Mouse (Mus musculus): ENCODE results near the gene Slc10a1. TPM values are rescaled to one million over a fixed set of nuclear protein-coding genes. Genes with fewer than 3 reads are reported as not detected.

Slc10a1 gene
- polyA plus RNA-seq, 1 experiment from 2014 or later = 0.43 TPM

GRCm38 (mm10) chr12:80939165-80939564 lies 29.3 kb downstream of the Slc10a1 start:
- Histone ChIP-seq H3K4me3 (ENCODE audit: low read length) (no peak overlapping the region), H3K9ac (ENCODE audit: low read depth, low read length) (no peak overlapping the region), H3K27ac (ENCODE audit: low read depth, low read length) (no peak overlapping the region), H3K36me3 (ENCODE audit: control insufficient read depth, insufficient read depth, low read length) (no peaks in the 10 kb centered on the region), H3K27me3 (replicated peaks; ENCODE audit: control insufficient read depth, insufficient read depth, low read length) (no peaks in the 10 kb centered on the region), H3K4me1 (ENCODE audit: control insufficient read depth, insufficient read depth, low read depth, low read length) (no peaks in the 10 kb centered on the region), H3K9me3 (ENCODE audit: control insufficient read depth, low read length) (no peaks in the 10 kb centered on the region), H3K4me2 (ENCODE audit: low read length) (no peak overlapping the region)
- WGBS = 80% methylated on average over 4 of the region's 4 CpGs
- no peak for ATAC-seq

DNA sequence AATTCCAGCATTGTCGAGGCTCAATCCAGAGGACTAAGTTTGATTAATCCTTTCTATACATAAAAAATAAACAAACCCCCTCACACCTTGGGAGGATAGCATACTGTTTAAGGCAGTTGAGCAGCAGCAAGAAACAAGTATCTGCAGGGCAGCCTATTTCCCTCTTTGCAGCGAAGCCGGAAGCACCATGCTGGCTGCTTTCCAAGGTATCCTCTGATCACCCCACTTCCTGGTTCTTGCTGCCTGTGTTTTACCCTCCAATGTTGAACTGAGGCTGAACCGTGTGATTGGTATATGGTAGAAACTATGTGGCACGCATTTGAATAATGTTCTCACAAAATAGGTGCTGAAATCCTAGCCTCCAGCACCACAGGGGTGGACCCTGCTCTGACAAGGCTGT lies 29.9 kb downstream of the Slc10a1 start:
- Histone ChIP-seq H3K27me3 (replicated peaks; ENCODE audit: control insufficient read depth, insufficient read depth, low read length) (no peaks in the 10 kb centered on the region), H3K4me2 (ENCODE audit: low read length) (no peak overlapping the region), H3K27ac (ENCODE audit: low read depth, low read length) (no peak overlapping the region), H3K4me3 (ENCODE audit: low read length) (no peak overlapping the region), H3K4me1 (ENCODE audit: control insufficient read depth, insufficient read depth, low read depth, low read length) (no peaks in the 10 kb centered on the region), H3K9ac (ENCODE audit: low read depth, low read length) (no peak overlapping the region), H3K36me3 (ENCODE audit: control insufficient read depth, insufficient read depth, low read length) (no peaks in the 10 kb centered on the region), H3K9me3 (ENCODE audit: control insufficient read depth, low read length) (no peaks in the 10 kb centered on the region)
- no peak for ATAC-seq
- 70% methylated on average over 5 of the region's 5 CpGs for WGBS

GRCm38 (mm10) chr12:80937331-80938029 lies 31.0 kb downstream of the Slc10a1 start:
- Histone ChIP-seq H3K27ac (ENCODE audit: low read depth, low read length) (no peak overlapping the region), H3K9ac (ENCODE audit: low read depth, low read length) (no peak overlapping the region), H3K4me2 (ENCODE audit: low read length) (no peak overlapping the region), H3K36me3 (ENCODE audit: control insufficient read depth, insufficient read depth, low read length) (no peaks in the 10 kb centered on the region), H3K27me3 (replicated peaks; ENCODE audit: control insufficient read depth, insufficient read depth, low read length) (no peaks in the 10 kb centered on the region), H3K4me3 (ENCODE audit: low read length) (no peak overlapping the region), H3K4me1 (ENCODE audit: control insufficient read depth, insufficient read depth, low read depth, low read length) (no peaks in the 10 kb centered on the region), H3K9me3 (ENCODE audit: control insufficient read depth, low read length) (no peaks in the 10 kb centered on the region)
- WGBS = 83% methylated on average over 9 of the region's 9 CpGs
- no peak for ATAC-seq

- H3K4me2 ChIP-seq (ENCODE audit: low read length) = no peak overlapping the region
- H3K27me3 ChIP-seq (replicated peaks; ENCODE audit: control insufficient read depth, insufficient read depth, low read length) = peaks cover 2% of the 10 kb centered on the region; the same call in 1 of the 2 replicates
- no peaks in the 10 kb centered on the region for H3K4me1 ChIP-seq (ENCODE audit: control insufficient read depth, insufficient read depth, low read depth, low read length)
- no peak for ATAC-seq
- no peak overlapping the region for H3K9ac ChIP-seq (ENCODE audit: low read depth, low read length)
- H3K4me3 ChIP-seq (ENCODE audit: low read length) = no peak overlapping the region
- H3K27ac ChIP-seq (ENCODE audit: low read depth, low read length) = no peak overlapping the region
- H3K9me3 ChIP-seq (ENCODE audit: control insufficient read depth, low read length) = no peaks in the 10 kb centered on the region
- no peaks in the 10 kb centered on the region for H3K36me3 ChIP-seq (ENCODE audit: control insufficient read depth, insufficient read depth, low read length)
- WGBS = 56% methylated on average over 2 of the region's 2 CpGs
Measured at GRCm38 (mm10) chr12:80936751-80937150, 31.8 kb downstream of the Slc10a1 start.

GRCm38 (mm10) chr12:80932865-80933264 lies 35.6 kb downstream of the Slc10a1 start:
- Histone ChIP-seq H3K27ac (ENCODE audit: low read depth, low read length) (no peak overlapping the region), H3K36me3 (ENCODE audit: control insufficient read depth, insufficient read depth, low read length) (no peaks in the 10 kb centered on the region), H3K4me3 (ENCODE audit: low read length) (no peak overlapping the region), H3K4me1 (ENCODE audit: control insufficient read depth, insufficient read depth, low read depth, low read length) (no peaks in the 10 kb centered on the region), H3K27me3 (replicated peaks; ENCODE audit: control insufficient read depth, insufficient read depth, low read length) (peaks cover 2% of the 10 kb centered on the region; the same call in 1 of the 2 replicates), H3K9me3 (ENCODE audit: control insufficient read depth, low read length) (no peaks in the 10 kb centered on the region), H3K9ac (ENCODE audit: low read depth, low read length) (no peak overlapping the region), H3K4me2 (ENCODE audit: low read length) (no peak overlapping the region)
- WGBS = 100% methylated on average over 1 of the region's 1 CpGs
- no peak for ATAC-seq

DNA sequence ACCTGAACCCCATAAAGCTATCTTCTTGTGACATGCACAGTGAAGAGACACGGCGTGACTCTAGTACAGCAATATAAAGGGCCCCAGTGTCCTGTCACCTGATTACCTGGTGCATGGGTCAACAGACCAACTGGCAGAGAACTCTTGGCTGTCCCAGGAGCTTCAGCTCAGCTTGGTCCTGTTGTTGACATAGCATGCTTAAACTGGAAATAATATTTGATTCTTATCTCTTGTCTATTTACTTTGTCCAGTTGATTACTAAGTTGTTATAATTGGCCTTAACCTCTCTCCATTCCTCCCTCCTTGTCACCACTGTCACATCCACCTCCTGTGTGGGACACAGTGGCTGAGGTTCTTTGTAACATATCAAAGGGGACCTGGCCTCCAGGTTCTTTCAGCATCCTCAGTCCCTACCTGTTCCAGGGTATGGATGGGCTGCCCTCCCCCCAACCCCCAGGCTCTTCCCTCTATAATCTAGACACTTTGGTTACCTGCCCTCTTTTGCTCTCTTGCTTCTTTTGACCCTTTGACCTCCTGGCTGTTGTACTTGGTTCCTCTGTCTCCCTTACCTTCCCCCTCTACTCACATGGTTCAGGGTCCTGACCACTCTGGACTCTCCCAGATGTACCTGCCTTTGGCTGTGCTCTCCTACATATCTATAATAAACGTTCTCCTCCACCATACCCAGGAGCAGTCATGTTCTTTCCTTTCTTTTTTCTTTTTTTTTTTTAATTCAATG lies 36.9 kb downstream of the Slc10a1 start:
- Histone ChIP-seq H3K9ac (ENCODE audit: low read depth, low read length) (no peak overlapping the region), H3K27ac (ENCODE audit: low read depth, low read length) (no peak overlapping the region), H3K4me1 (ENCODE audit: control insufficient read depth, insufficient read depth, low read depth, low read length) (no peaks in the 10 kb centered on the region), H3K36me3 (ENCODE audit: control insufficient read depth, insufficient read depth, low read length) (no peaks in the 10 kb centered on the region), H3K9me3 (ENCODE audit: control insufficient read depth, low read length) (no peaks in the 10 kb centered on the region), H3K4me3 (ENCODE audit: low read length) (no peak overlapping the region), H3K4me2 (ENCODE audit: low read length) (no peak overlapping the region), H3K27me3 (replicated peaks; ENCODE audit: control insufficient read depth, insufficient read depth, low read length) (peaks cover 2% of the 10 kb centered on the region; the same call in 1 of the 2 replicates)
- 85% methylated on average over 3 of the region's 3 CpGs for WGBS
- ATAC-seq = no peak

- 92% methylated on average over 7 of the region's 7 CpGs for WGBS
- H3K9ac ChIP-seq (ENCODE audit: low read depth, low read length) = no peak overlapping the region
- no peak overlapping the region for H3K27ac ChIP-seq (ENCODE audit: low read depth, low read length)
- H3K36me3 ChIP-seq (ENCODE audit: control insufficient read depth, insufficient read depth, low read length) = no peaks in the 10 kb centered on the region
- H3K4me3 ChIP-seq (ENCODE audit: low read length) = no peak overlapping the region
- H3K9me3 ChIP-seq (ENCODE audit: control insufficient read depth, low read length) = no peaks in the 10 kb centered on the region
- no peaks in the 10 kb centered on the region for H3K4me1 ChIP-seq (ENCODE audit: control insufficient read depth, insufficient read depth, low read depth, low read length)
- H3K27me3 ChIP-seq (replicated peaks; ENCODE audit: control insufficient read depth, insufficient read depth, low read length) = peaks cover 2% of the 10 kb centered on the region; the same call in 1 of the 2 replicates
- ATAC-seq = no peak
- H3K4me2 ChIP-seq (ENCODE audit: low read length) = no peak overlapping the region
Measured at GRCm38 (mm10) chr12:80930141-80930540, 38.4 kb downstream of the Slc10a1 start.

DNA sequence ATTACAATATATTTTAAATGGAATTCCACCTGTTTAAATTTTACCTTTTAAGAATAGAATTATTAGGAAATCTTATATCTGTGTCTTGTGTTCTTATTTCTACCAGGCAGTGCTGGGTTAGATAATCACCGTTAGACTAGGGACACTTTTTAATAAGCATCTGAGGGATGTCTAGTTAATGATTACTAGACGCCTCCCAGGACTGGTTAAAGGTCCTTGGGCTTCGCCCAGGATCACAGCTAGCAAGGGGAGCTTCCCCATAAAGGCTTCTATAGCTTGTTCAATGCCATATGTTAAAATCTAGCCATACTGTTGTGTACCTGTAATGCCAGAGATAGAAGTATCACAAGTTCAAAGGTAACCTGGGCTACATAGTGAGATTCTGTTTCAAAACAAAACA lies 39.6 kb downstream of the Slc10a1 start:
- peaks cover 2% of the 10 kb centered on the region; the same call in 1 of the 2 replicates for H3K27me3 ChIP-seq (replicated peaks; ENCODE audit: control insufficient read depth, insufficient read depth, low read length)
- no peak overlapping the region for H3K9ac ChIP-seq (ENCODE audit: low read depth, low read length)
- no peaks in the 10 kb centered on the region for H3K9me3 ChIP-seq (ENCODE audit: control insufficient read depth, low read length)
- 81% methylated on average over 3 of the region's 3 CpGs for WGBS
- no peak for ATAC-seq
- H3K4me1 ChIP-seq (ENCODE audit: control insufficient read depth, insufficient read depth, low read depth, low read length) = no peaks in the 10 kb centered on the region
- H3K36me3 ChIP-seq (ENCODE audit: control insufficient read depth, insufficient read depth, low read length) = no peaks in the 10 kb centered on the region
- H3K27ac ChIP-seq (ENCODE audit: low read depth, low read length) = no peak overlapping the region
- H3K4me3 ChIP-seq (ENCODE audit: low read length) = no peak overlapping the region
- H3K4me2 ChIP-seq (ENCODE audit: low read length) = no peak overlapping the region

DNA sequence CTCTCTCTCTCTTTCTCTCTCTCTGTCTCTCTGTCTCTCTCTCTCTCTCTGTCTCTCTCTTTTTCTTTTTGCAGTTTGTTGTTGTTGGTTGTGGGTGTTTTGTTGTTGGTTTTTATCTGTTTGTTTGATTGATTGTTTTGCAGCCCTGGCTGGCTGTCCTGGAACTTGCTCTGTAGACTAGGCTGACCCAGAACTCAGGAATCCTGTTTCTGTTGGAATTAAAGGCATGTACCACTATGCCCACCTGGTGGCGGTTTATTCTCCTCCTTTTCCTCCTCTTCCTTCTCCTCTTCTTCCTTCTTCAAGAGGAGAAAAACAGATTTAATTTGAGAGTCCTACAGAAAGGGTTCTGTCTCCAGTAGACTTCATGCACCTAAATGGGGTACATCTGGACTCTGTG lies 41.0 kb downstream of the Slc10a1 start:
- peaks cover 2% of the 10 kb centered on the region; the same call in 1 of the 2 replicates for H3K27me3 ChIP-seq (replicated peaks; ENCODE audit: control insufficient read depth, insufficient read depth, low read length)

More for the DNA sequence above, 41.0 kb downstream of the Slc10a1 start:
- Histone ChIP-seq H3K4me1 (ENCODE audit: control insufficient read depth, insufficient read depth, low read depth, low read length) (no peaks in the 10 kb centered on the region), H3K9me3 (ENCODE audit: control insufficient read depth, low read length) (no peaks in the 10 kb centered on the region), H3K4me2 (ENCODE audit: low read length) (no peak overlapping the region), H3K36me3 (ENCODE audit: control insufficient read depth, insufficient read depth, low read length) (no peaks in the 10 kb centered on the region), H3K27ac (ENCODE audit: low read depth, low read length) (no peak overlapping the region), H3K9ac (ENCODE audit: low read depth, low read length) (no peak overlapping the region), H3K4me3 (ENCODE audit: low read length) (no peak overlapping the region)
- WGBS = 68% methylated on average over 1 of the region's 1 CpGs
- ATAC-seq = no peak
